ENCODE assay signal across 8 mouse cellular contexts in the genomic region with DNA sequence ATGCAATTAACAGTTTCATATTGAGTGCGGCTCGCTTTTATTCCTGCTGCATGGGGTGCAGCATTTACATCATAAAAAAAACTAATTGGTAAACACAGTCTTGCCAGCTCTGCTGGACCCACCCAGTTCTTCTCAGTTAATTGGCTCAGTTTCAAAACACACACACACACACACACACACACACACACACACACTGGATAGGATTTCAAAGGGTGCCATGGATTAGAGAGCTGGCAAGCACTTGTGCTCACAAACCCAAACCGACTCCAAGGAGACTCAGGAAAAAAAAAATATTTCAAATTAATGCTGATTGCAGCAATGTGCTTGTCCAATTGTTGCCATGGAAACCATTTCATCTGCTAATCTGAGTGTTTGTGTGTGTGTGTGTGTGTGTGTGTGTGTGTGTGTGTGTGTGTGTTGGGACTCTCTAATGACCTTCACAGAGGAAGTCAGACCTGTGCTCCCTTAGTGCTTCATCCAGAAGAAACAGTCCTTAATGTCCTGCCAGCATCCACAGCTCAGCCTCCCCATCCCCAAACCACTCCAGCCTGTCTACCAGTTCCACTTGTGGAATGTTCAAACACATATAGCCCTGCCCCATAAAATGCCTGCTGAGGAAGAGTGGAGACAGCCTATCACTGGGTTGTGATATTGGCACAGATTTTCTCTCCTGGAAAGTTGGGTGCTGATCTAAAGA.
DNase-seq lines count a peak whose midpoint lies in the region; ATAC-seq lines count a peak whose summit lies in the region.

No protein-coding gene starts in this region.

- peak; percentile 70 for ATAC-seq in embryonic facial prominence, embryonic 14.5 days (ENCODE audit: low read depth)
- peak; percentile 90 for ATAC-seq in midbrain, embryonic 12.5 days (ENCODE audit: low FRiP score, low read depth)

- no peaks in the 10 kb centered on the region for H3K9me3 ChIP-seq in embryonic facial prominence, embryonic 14.5 days (ENCODE audit: control insufficient read depth, low read length)
- H3K9me3 ChIP-seq in midbrain, embryonic 12.5 days: no peaks in the 10 kb centered on the region

- peak; percentile 14 for DNase-seq in embryo, embryonic 10.5 days (ENCODE audit: low spot score)
- DNase-seq in embryo, embryonic 10 days (ENCODE audit: low spot score): no peak
- DNase-seq in embryonic facial prominence, embryonic 14.5 days (ENCODE audit: low spot score): peak; percentile 60
- peak; percentile 50 to 66 for DNase-seq in layer of hippocampus, adult 8-10 months (ENCODE audit: low spot score in 2 of 2)
- DNase-seq in ovary, adult 18-20 months (ENCODE audit: low spot score): no peak
- DNase-seq in adipocyte (ENCODE audit: low spot score): no peak
- no peak for DNase-seq in gastrocnemius, postnatal 4 days (ENCODE audit: low spot score in 2 of 2)

- H3K27ac ChIP-seq in embryonic facial prominence, embryonic 14.5 days (replicated peaks; ENCODE audit: low read depth, low read length): no peak overlapping the region
- peak overlapping the region; percentile 47; the same call in 1 of the 2 replicates for H3K27ac ChIP-seq in midbrain, embryonic 12.5 days (replicated peaks)

- no peaks in the 10 kb centered on the region for H3K36me3 ChIP-seq in embryonic facial prominence, embryonic 14.5 days (ENCODE audit: control insufficient read depth, insufficient read depth, low read length)
- H3K36me3 ChIP-seq in midbrain, embryonic 12.5 days: no peaks in the 10 kb centered on the region

- no peaks in the 10 kb centered on the region for H3K27me3 ChIP-seq in embryonic facial prominence, embryonic 14.5 days (replicated peaks; ENCODE audit: control insufficient read depth, insufficient read depth, low read length)
- no peaks in the 10 kb centered on the region for H3K27me3 ChIP-seq in midbrain, embryonic 12.5 days

- no peak overlapping the region for H3K9ac ChIP-seq in embryonic facial prominence, embryonic 14.5 days (ENCODE audit: low read depth, low read length)
- no peak overlapping the region for H3K9ac ChIP-seq in midbrain, embryonic 12.5 days (replicated peaks)

- 34% methylated on average over 3 of the region's 3 CpGs for WGBS in embryonic facial prominence, embryonic 14.5 days
- 11% methylated on average over 3 of the region's 3 CpGs for WGBS in midbrain, embryonic 12.5 days

- no peaks in the 10 kb centered on the region for H3K4me1 ChIP-seq in embryonic facial prominence, embryonic 14.5 days (ENCODE audit: control insufficient read depth, insufficient read depth, low read length)
- peaks cover 25% of the 10 kb centered on the region for H3K4me1 ChIP-seq in midbrain, embryonic 12.5 days

- no peak overlapping the region for H3K4me3 ChIP-seq in embryonic facial prominence, embryonic 14.5 days (ENCODE audit: low read depth, low read length)
- H3K4me3 ChIP-seq in midbrain, embryonic 12.5 days: no peak overlapping the region

- no peak overlapping the region for H3K4me2 ChIP-seq in embryonic facial prominence, embryonic 14.5 days (ENCODE audit: low read depth, low read length)
- H3K4me2 ChIP-seq in midbrain, embryonic 12.5 days (replicated peaks): no peak overlapping the region

Comparison
In these comparisons a context has a peak if more than half of its experiments do, and no peak if none do; other contexts are left out.
1. DNase-seq: peak in embryo, embryonic 10.5 days (single experiment), embryonic facial prominence, embryonic 14.5 days (single experiment) and layer of hippocampus, adult 8-10 months (2 of 2); none in embryo, embryonic 10 days (single experiment), ovary, adult 18-20 months (single experiment), adipocyte (single experiment) and gastrocnemius, postnatal 4 days (0 of 2).